In genomic region chr7:142104747-142105146, GRCm38 (mm10) we compare ENCODE assay signal across 1 mouse cellular context.
TF ChIP-seq lines count a peak whose summit lies in the region.

No protein-coding gene starts in this region.

TF ChIP-seq in CH12.LX, 34 proteins besides CTCF, POLR2A, EP300 and RAD21 (continued from another document):
- no peak for TF ChIP-seq HCFC1 (IDR thresholded peaks at IDR 0.05; ENCODE audit: low read depth, low read length)
- no peak for TF ChIP-seq RCOR1 (conservative IDR thresholded peaks at IDR 0.05; ENCODE audit: low read depth, low read length)
- no peak for TF ChIP-seq TCF12 (IDR thresholded peaks at IDR 0.05; ENCODE audit: low read depth, low read length)
- no peak for TF ChIP-seq USF2 (conservative IDR thresholded peaks at IDR 0.05; ENCODE audit: low read depth, low read length)
- TF ChIP-seq IRF4 (IDR thresholded peaks at IDR 0.05; ENCODE audit: low read depth, low read length): no peak
- TF ChIP-seq POLR2AphosphoS2 (IDR thresholded peaks at IDR 0.05; ENCODE audit: low read depth, low read length): no peak
